Mouse (Mus musculus) myocyte (in vitro differentiated cells): Measurements from ENCODE around the gene Ccin. TPM values are rescaled to one million over a fixed set of nuclear protein-coding genes. Genes with fewer than 3 reads are reported as not detected.

ENCODE experiments used
- H3K27me3 ChIP-seq: one replicate; pipeline ENCODE4 v1.6.1; 2011; ENCODE audit not compliant: control insufficient read depth, insufficient read depth, insufficient read length
- H3K36me3 ChIP-seq: one replicate; pipeline ENCODE4 v1.6.1; 2011; ENCODE audit not compliant: control insufficient read depth, insufficient read depth
- H3K4me2 ChIP-seq: one replicate; pipeline ENCODE4 v1.6.1; 2011; ENCODE audit warnings: low read depth, control low read depth
- H3K4me3 ChIP-seq: one replicate; pipeline ENCODE4 v1.5.1; 2011; ENCODE audit warnings: mild to moderate bottlenecking, control low read depth, moderate library complexity
- H3K79me2 ChIP-seq: one replicate; pipeline ENCODE4 v1.6.1; 2011; ENCODE audit not compliant: control insufficient read depth, insufficient read depth
- H3ac ChIP-seq: one replicate; pipeline ENCODE4 v1.6.1; 2011; ENCODE audit not compliant: control insufficient read depth, insufficient read length
- CEBPB ChIP-seq: IDR thresholded peaks from 2 replicates; pipeline ENCODE4 v1.6.1; 2011; ENCODE audit warnings: mild to moderate bottlenecking, moderate library complexity; ENCODE audit not compliant: poor library complexity, insufficient read depth, severe bottlenecking
- E2F4 ChIP-seq: IDR thresholded peaks from one replicate; pipeline ENCODE4 v1.6.1; 2011; ENCODE audit warnings: mild to moderate bottlenecking, control low read depth, moderate library complexity; ENCODE audit not compliant: insufficient read depth
- MAX ChIP-seq: IDR thresholded peaks from one replicate; pipeline ENCODE4 v1.6.1; 2011; ENCODE audit warnings: low read depth, mild to moderate bottlenecking, control low read depth
- MYOD1 ChIP-seq, 3 experiments: IDR thresholded peaks; one replicate each; pipeline ENCODE4 v1.6.1; 2011; ENCODE audit warnings: control low read depth in 2 of 3, low read depth in 2 of 3, mild to moderate bottlenecking in 2 of 3, moderate library complexity in 1 of 3; ENCODE audit not compliant: insufficient read length in 2 of 3, control insufficient read depth in 1 of 3
- MYOG ChIP-seq, 3 experiments: IDR thresholded peaks; one replicate each; pipeline ENCODE4 v1.6.1; 2011; ENCODE audit warnings: control low read depth in 2 of 3, low read depth in 2 of 3, mild to moderate bottlenecking in 2 of 3; ENCODE audit not compliant: insufficient read length in 2 of 3, control insufficient read depth in 1 of 3, insufficient read depth in 1 of 3
- POLR2A ChIP-seq: IDR thresholded peaks from one replicate; pipeline ENCODE4 v1.6.1; 2011; ENCODE audit warnings: low read depth, mild to moderate bottlenecking, control low read depth, moderate library complexity; ENCODE audit not compliant: insufficient read length
- POLR2AphosphoS2 ChIP-seq: IDR thresholded peaks from one replicate; pipeline ENCODE4 v1.6.1; 2011; ENCODE audit warnings: low read depth, control low read depth; ENCODE audit not compliant: insufficient read length
- REST ChIP-seq: IDR thresholded peaks from one replicate; pipeline ENCODE4 v1.6.1; 2011; ENCODE audit warnings: mild to moderate bottlenecking, control low read depth, moderate library complexity; ENCODE audit not compliant: insufficient read depth, insufficient read length
- SRF ChIP-seq: IDR thresholded peaks from one replicate; pipeline ENCODE4 v1.6.1; 2011; ENCODE audit warnings: low read depth; ENCODE audit not compliant: control insufficient read depth, insufficient read length
- TCF12 ChIP-seq: IDR thresholded peaks from one replicate; pipeline ENCODE4 v1.6.1; 2011; ENCODE audit warnings: mild to moderate bottlenecking, control low read depth; ENCODE audit not compliant: poor library complexity, insufficient read depth, severe bottlenecking
- TCF3 ChIP-seq: IDR thresholded peaks from one replicate; pipeline ENCODE4 v1.6.1; 2011; ENCODE audit warnings: low read depth, control low read depth; ENCODE audit not compliant: insufficient read length
- USF1 ChIP-seq: IDR thresholded peaks from one replicate; pipeline ENCODE4 v1.6.1; 2011; ENCODE audit warnings: low read depth, mild to moderate bottlenecking, control low read depth, moderate library complexity
- polyA plus RNA-seq: library from polyadenylated mRNA; unstranded; fragments of >200 nt; fragmentation: generic; extraction: Trizol; gene quantifications from one replicate; pipeline ENCODE4 v1.2.1, GENCODE M21; 2012; ENCODE audit warnings: missing spikeins

Ccin gene
- polyA plus RNA-seq = 0.22 TPM

- H3K27me3 ChIP-seq = no peaks in the 10 kb centered on the region
- no peaks in the 10 kb centered on the region for H3K79me2 ChIP-seq
- TF ChIP-seq MAX (no peak), POLR2AphosphoS2 (no peak), MYOG (IDR thresholded peaks at IDR 0.05; ENCODE audit: control insufficient read depth in 1 of 3, insufficient read depth in 1 of 3, insufficient read length in 2 of 3, low read depth in 2 of 3) (peak in 1 of 3 experiments; percentile 27)
- peaks cover 13% of the 10 kb centered on the region for H3K36me3 ChIP-seq
- no peak within 1 kb of the TSS for H3ac ChIP-seq
- H3K4me3 ChIP-seq = no peak within 1 kb of the TSS
- peak within 1 kb of the TSS; percentile 91 for H3K4me2 ChIP-seq
Observed at GRCm38 (mm10) chr4:43983181-43983580, at the start of gene Ccin. Gene Ccin (plus strand): TSS chr4:43983483.

GRCm38 (mm10) chr4:43936186-43936585, 47.1 kb upstream of the Ccin start:
- TF ChIP-seq REST (no peak), TCF3 (no peak), MAX (no peak), E2F4 (no peak), USF1 (no peak), SRF (no peak), MYOD1 (IDR thresholded peaks at IDR 0.05; ENCODE audit: control insufficient read depth in 1 of 3, insufficient read length in 2 of 3, low read depth in 2 of 3) (no peak), MYOG (IDR thresholded peaks at IDR 0.05; ENCODE audit: control insufficient read depth in 1 of 3, insufficient read depth in 1 of 3, insufficient read length in 2 of 3, low read depth in 2 of 3) (no peak), POLR2AphosphoS2 (no peak), TCF12 (no peak), POLR2A (no peak)
- H3ac ChIP-seq = no peak overlapping the region
- no peaks in the 10 kb centered on the region for H3K36me3 ChIP-seq

GRCm38 (mm10) chr4:43936749-43937674, 46.3 kb upstream of the Ccin start:
- no peaks in the 10 kb centered on the region for H3K79me2 ChIP-seq
- H3K27me3 ChIP-seq = no peaks in the 10 kb centered on the region
- TF ChIP-seq MYOD1 (IDR thresholded peaks at IDR 0.05; ENCODE audit: control insufficient read depth in 1 of 3, insufficient read length in 2 of 3, low read depth in 2 of 3) = no peak
- no peak for TF ChIP-seq USF1
- TF ChIP-seq POLR2AphosphoS2 = no peak
- no peak for TF ChIP-seq TCF3
- H3K36me3 ChIP-seq = no peaks in the 10 kb centered on the region
- H3K4me2 ChIP-seq = no peak overlapping the region
- H3K4me3 ChIP-seq = no peak overlapping the region
- H3ac ChIP-seq = no peak overlapping the region

More at GRCm38 (mm10) chr4:43936186-43936585, 47.1 kb upstream of the Ccin start:
- Histone ChIP-seq H3K4me3 (no peak overlapping the region), H3K27me3 (no peaks in the 10 kb centered on the region), H3K4me2 (no peak overlapping the region), H3K79me2 (no peaks in the 10 kb centered on the region)

- no peaks in the 10 kb centered on the region for H3K27me3 ChIP-seq
- no peak overlapping the region for H3K4me3 ChIP-seq
- no peaks in the 10 kb centered on the region for H3K36me3 ChIP-seq
- H3K4me2 ChIP-seq = no peak overlapping the region
- no peak overlapping the region for H3ac ChIP-seq
- H3K79me2 ChIP-seq = no peaks in the 10 kb centered on the region
- TF ChIP-seq MYOD1 (IDR thresholded peaks at IDR 0.05; ENCODE audit: control insufficient read depth in 1 of 3, insufficient read length in 2 of 3, low read depth in 2 of 3) = no peak
- no peak for TF ChIP-seq TCF3
- no peak for TF ChIP-seq SRF
- no peak for TF ChIP-seq REST
- no peak for TF ChIP-seq POLR2A
- TF ChIP-seq MAX = no peak
- TF ChIP-seq USF1 = no peak
- no peak for TF ChIP-seq MYOG (IDR thresholded peaks at IDR 0.05; ENCODE audit: control insufficient read depth in 1 of 3, insufficient read depth in 1 of 3, insufficient read length in 2 of 3, low read depth in 2 of 3)
- TF ChIP-seq POLR2AphosphoS2 = no peak
- no peak for TF ChIP-seq CEBPB
- TF ChIP-seq E2F4 = no peak
Observed at GRCm38 (mm10) chr4:43941315-43941714, 42.0 kb upstream of the Ccin start.

GRCm38 (mm10) chr4:43942421-43942820, 40.9 kb upstream of the Ccin start:
- Histone ChIP-seq H3K79me2 (no peaks in the 10 kb centered on the region), H3ac (no peak overlapping the region), H3K27me3 (no peaks in the 10 kb centered on the region), H3K4me3 (no peak overlapping the region), H3K4me2 (no peak overlapping the region), H3K36me3 (no peaks in the 10 kb centered on the region)
- TF ChIP-seq E2F4 (no peak), MYOG (IDR thresholded peaks at IDR 0.05; ENCODE audit: control insufficient read depth in 1 of 3, insufficient read depth in 1 of 3, insufficient read length in 2 of 3, low read depth in 2 of 3) (no peak), TCF12 (no peak), USF1 (no peak), SRF (no peak)
